Mouse (Mus musculus) lung, adult 2 months (tissue): ENCODE data around the gene Tnrc6b.

Experiments
- CTCF ChIP-seq: fragments of 200-500 bp; IDR thresholded peaks from 2 replicates; pipeline ENCODE4 v1.5.1; 2011; ENCODE audit warnings: mild to moderate bottlenecking, low read length, control low read depth; ENCODE audit not compliant: insufficient read depth
- POLR2A ChIP-seq: fragments of 200-500 bp; IDR thresholded peaks from 2 replicates; pipeline ENCODE4 v1.6.1; 2011; ENCODE audit warnings: low read depth, mild to moderate bottlenecking, control low read depth, low read length, borderline replicate concordance; ENCODE audit errors: extremely low read depth

- TF ChIP-seq CTCF (no peak), POLR2A (no peak)
Measured at GRCm38 (mm10) chr15:80910183-80910582, 199.1 kb downstream of the Tnrc6b start.
